Mouse (Mus musculus): Measurements from ENCODE around the gene Rhbdf1. TPM values are rescaled to one million over a fixed set of nuclear protein-coding genes. Genes with fewer than 3 reads are reported as not detected.

The Rhbdf1 gene
- polyA plus RNA-seq, 1 experiment: 56.7 TPM

- under 1% methylated on average over 44 of the region's 46 CpGs for WGBS
- H3K36me3 ChIP-seq (ENCODE audit: control insufficient read depth, insufficient read depth, low read length): no peaks in the 10 kb centered on the region
- peak overlapping the region; percentile 74 for H3K4me3 ChIP-seq (ENCODE audit: low read depth, low read length)
- H3K4me1 ChIP-seq (ENCODE audit: control insufficient read depth, insufficient read depth, insufficient read length, low read length): peaks cover 29% of the 10 kb centered on the region
- H3K27me3 ChIP-seq (ENCODE audit: control insufficient read depth, insufficient read depth, low read length): no peaks in the 10 kb centered on the region
- TF ChIP-seq POLR2A (IDR thresholded peaks at IDR 0.05; ENCODE audit: low read depth, low read length): peak; percentile 23; the same call in 1 of the 2 replicates
- no peak for TF ChIP-seq CTCF (IDR thresholded peaks at IDR 0.05; ENCODE audit: extremely low read depth, insufficient read length, insufficient replicate concordance, low read depth, low read length)
- peak overlapping the region; percentile 57 for H3K27ac ChIP-seq (ENCODE audit: insufficient read depth, low read depth, low read length)
These were observed 712 bp downstream of the Rhbdf1 start for GRCm38 (mm10) chr11:32221225-32221950.

GRCm38 (mm10) chr11:32220607-32221224, 1.4 kb downstream of the Rhbdf1 start:
- H3K27ac ChIP-seq (ENCODE audit: insufficient read depth, low read depth, low read length): no peak overlapping the region
- WGBS: 49% methylated on average over 10 of the region's 10 CpGs
- H3K27me3 ChIP-seq (ENCODE audit: control insufficient read depth, insufficient read depth, low read length): no peaks in the 10 kb centered on the region
- H3K4me1 ChIP-seq (ENCODE audit: control insufficient read depth, insufficient read depth, insufficient read length, low read length): peaks cover 24% of the 10 kb centered on the region
- no peaks in the 10 kb centered on the region for H3K36me3 ChIP-seq (ENCODE audit: control insufficient read depth, insufficient read depth, low read length)
- peak overlapping the region; percentile 74 for H3K4me3 ChIP-seq (ENCODE audit: low read depth, low read length)
- TF ChIP-seq POLR2A (IDR thresholded peaks at IDR 0.05; ENCODE audit: low read depth, low read length) (no peak), CTCF (IDR thresholded peaks at IDR 0.05; ENCODE audit: extremely low read depth, insufficient read length, insufficient replicate concordance, low read depth, low read length) (no peak)

- TF ChIP-seq CTCF (IDR thresholded peaks at IDR 0.05; ENCODE audit: extremely low read depth, insufficient read length, insufficient replicate concordance, low read depth, low read length): no peak
- TF ChIP-seq POLR2A (IDR thresholded peaks at IDR 0.05; ENCODE audit: low read depth, low read length): no peak
- H3K4me1 ChIP-seq (ENCODE audit: control insufficient read depth, insufficient read depth, insufficient read length, low read length): peaks cover 12% of the 10 kb centered on the region
- no peaks in the 10 kb centered on the region for H3K27me3 ChIP-seq (ENCODE audit: control insufficient read depth, insufficient read depth, low read length)
- WGBS: 87% methylated on average over 10 of the region's 10 CpGs
- H3K27ac ChIP-seq (ENCODE audit: insufficient read depth, low read depth, low read length): no peak overlapping the region
- H3K36me3 ChIP-seq (ENCODE audit: control insufficient read depth, insufficient read depth, low read length): peaks cover 3% of the 10 kb centered on the region; the same call in 1 of the 2 replicates
- no peak overlapping the region for H3K4me3 ChIP-seq (ENCODE audit: low read depth, low read length)
These were observed 2.8 kb downstream of the Rhbdf1 start for GRCm38 (mm10) chr11:32219287-32219686.

GRCm38 (mm10) chr11:32218501-32219050, 3.5 kb downstream of the Rhbdf1 start:
- Histone ChIP-seq H3K27ac (ENCODE audit: insufficient read depth, low read depth, low read length) (no peak overlapping the region), H3K4me3 (ENCODE audit: low read depth, low read length) (no peak overlapping the region), H3K36me3 (ENCODE audit: control insufficient read depth, insufficient read depth, low read length) (peaks cover 6% of the 10 kb centered on the region; the same call in 1 of the 2 replicates), H3K4me1 (ENCODE audit: control insufficient read depth, insufficient read depth, insufficient read length, low read length) (peaks cover 12% of the 10 kb centered on the region), H3K27me3 (ENCODE audit: control insufficient read depth, insufficient read depth, low read length) (no peaks in the 10 kb centered on the region)
- WGBS: 69% methylated on average over 6 of the region's 6 CpGs
- no peak for TF ChIP-seq CTCF (IDR thresholded peaks at IDR 0.05; ENCODE audit: extremely low read depth, insufficient read length, insufficient replicate concordance, low read depth, low read length)

GRCm38 (mm10) chr11:32216851-32217250, 5.2 kb downstream of the Rhbdf1 start:
- no peak overlapping the region for H3K4me3 ChIP-seq (ENCODE audit: low read depth, low read length)
- TF ChIP-seq CTCF (IDR thresholded peaks at IDR 0.05; ENCODE audit: extremely low read depth, insufficient read length, insufficient replicate concordance, low read depth, low read length) (peak; percentile 88; the same call in 1 of the 2 replicates), POLR2A (IDR thresholded peaks at IDR 0.05; ENCODE audit: low read depth, low read length) (no peak)
- H3K4me1 ChIP-seq (ENCODE audit: control insufficient read depth, insufficient read depth, insufficient read length, low read length): peaks cover 3% of the 10 kb centered on the region; the same call in 1 of the 2 replicates
- H3K27me3 ChIP-seq (ENCODE audit: control insufficient read depth, insufficient read depth, low read length): no peaks in the 10 kb centered on the region
- no peak overlapping the region for H3K27ac ChIP-seq (ENCODE audit: insufficient read depth, low read depth, low read length)
- 21% methylated on average over 8 of the region's 8 CpGs for WGBS
- peaks cover 14% of the 10 kb centered on the region for H3K36me3 ChIP-seq (ENCODE audit: control insufficient read depth, insufficient read depth, low read length)

GRCm38 (mm10) chr11:32215372-32216162, 6.5 kb downstream of the Rhbdf1 start:
- WGBS: 92% methylated on average over 18 of the region's 18 CpGs
- Histone ChIP-seq H3K36me3 (ENCODE audit: control insufficient read depth, insufficient read depth, low read length) (peaks cover 17% of the 10 kb centered on the region), H3K27me3 (ENCODE audit: control insufficient read depth, insufficient read depth, low read length) (no peaks in the 10 kb centered on the region), H3K4me1 (ENCODE audit: control insufficient read depth, insufficient read depth, insufficient read length, low read length) (no peaks in the 10 kb centered on the region), H3K4me3 (ENCODE audit: low read depth, low read length) (no peak overlapping the region), H3K27ac (ENCODE audit: insufficient read depth, low read depth, low read length) (no peak overlapping the region)
- no peak for TF ChIP-seq CTCF (IDR thresholded peaks at IDR 0.05; ENCODE audit: extremely low read depth, insufficient read length, insufficient replicate concordance, low read depth, low read length)
